Mouse (Mus musculus) small intestine, adult 2 months (tissue): ENCODE data around the gene Nt5c2.
A peak's percentile ranks its signal among the peaks of the same experiment; 100 is the strongest.

Source experiments
- CTCF ChIP-seq: fragments of 200-500 bp; IDR thresholded peaks from 2 replicates; pipeline ENCODE4 v1.5.1; 2012; ENCODE audit warnings: low read depth, mild to moderate bottlenecking, control low read depth, inconsistent platforms, low read length, moderate library complexity, mixed read lengths; ENCODE audit not compliant: insufficient replicate concordance, insufficient read length; ENCODE audit errors: extremely low read depth
- POLR2A ChIP-seq: fragments of 200-500 bp; IDR thresholded peaks from 2 replicates; pipeline ENCODE4 v1.6.1; 2012; ENCODE audit warnings: low read depth, mild to moderate bottlenecking, control low read depth, inconsistent platforms, low read length, moderate library complexity

DNA sequence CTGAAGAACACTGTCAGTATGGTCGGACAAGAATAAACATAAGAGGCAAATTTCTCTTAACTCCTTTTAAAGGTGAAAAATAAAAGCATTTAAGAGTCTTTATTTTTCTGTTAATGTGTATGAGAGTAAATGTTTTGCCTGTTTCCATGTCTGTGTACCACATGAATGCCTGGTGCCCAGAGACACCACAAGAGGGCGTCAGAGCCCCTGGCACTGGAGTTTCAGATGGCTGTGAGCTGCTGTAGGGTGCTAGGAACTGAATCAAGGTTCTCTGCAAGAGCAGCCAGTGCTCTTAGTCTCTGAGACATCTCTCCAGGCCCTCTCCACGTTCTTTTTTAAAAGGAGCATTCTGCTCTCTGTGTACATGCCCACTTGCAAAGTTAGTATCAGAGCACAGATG lies 117.8 kb downstream of the Nt5c2 start:
- no peak for TF ChIP-seq POLR2A
- TF ChIP-seq CTCF = peak; percentile 28; the same call in 1 of the 2 replicates
